Mouse (Mus musculus): Measurements from ENCODE around the gene Fam120c.

- TF ChIP-seq CTCF (IDR thresholded peaks at IDR 0.05; ENCODE audit: control insufficient read depth, insufficient read depth, insufficient read length) = no peak
- no peak for TF ChIP-seq FOSL1 (IDR thresholded peaks at IDR 0.05; ENCODE audit: insufficient read depth, low read length, poor library complexity, severe bottlenecking)
- no peak for TF ChIP-seq MAX (IDR thresholded peaks at IDR 0.05)
These were observed 1.6 kb downstream of the Fam120c start for GRCm38 (mm10) chrX:151345333-151346125.

All from C2C12 (cell line).